Mouse (Mus musculus): Measurements from ENCODE around the gene Senp7. TPM values are rescaled to one million over a fixed set of nuclear protein-coding genes. Genes with fewer than 3 reads are reported as not detected.

Senp7 gene
- polyA plus RNA-seq, 1 experiment from 2014 or later, result 26.4 TPM

- peak; percentile 100 for ATAC-seq (replicated peaks; ENCODE audit: low FRiP score, low read depth)
- Histone ChIP-seq H3K4me3 (replicated peaks; ENCODE audit: low read depth, low read length) (peak within 1 kb of the TSS; percentile 73), H3K27me3 (ENCODE audit: insufficient read depth, low read length) (no peaks in the 10 kb centered on the region), H3K9ac (ENCODE audit: low read depth, low read length) (peak within 1 kb of the TSS; percentile 90), H3K4me2 (ENCODE audit: low read length) (peak within 1 kb of the TSS; percentile 63), H3K9me3 (replicated peaks; ENCODE audit: low read length) (no peaks in the 10 kb centered on the region), H3K27ac (peak within 1 kb of the TSS; percentile 89), H3K4me1 (replicated peaks; ENCODE audit: insufficient read depth, low read length) (no peaks in the 10 kb centered on the region), H3K36me3 (ENCODE audit: insufficient read depth, low read length) (peaks cover 14% of the 10 kb centered on the region)
- no peak for TF ChIP-seq CTCF (IDR thresholded peaks at IDR 0.05; ENCODE audit: low read depth)
- under 1% methylated on average over 57 of the region's 63 CpGs for WGBS
- DNase-seq (ENCODE audit: low spot score), result peak; percentile 94
These were observed 10.8 kb upstream of the Senp7 start, which contains the start of gene Trmt10c for GRCm38 (mm10) chr16:56037138-56038010. TSS of gene Trmt10c (minus strand) at chr16:56037819.

DNA sequence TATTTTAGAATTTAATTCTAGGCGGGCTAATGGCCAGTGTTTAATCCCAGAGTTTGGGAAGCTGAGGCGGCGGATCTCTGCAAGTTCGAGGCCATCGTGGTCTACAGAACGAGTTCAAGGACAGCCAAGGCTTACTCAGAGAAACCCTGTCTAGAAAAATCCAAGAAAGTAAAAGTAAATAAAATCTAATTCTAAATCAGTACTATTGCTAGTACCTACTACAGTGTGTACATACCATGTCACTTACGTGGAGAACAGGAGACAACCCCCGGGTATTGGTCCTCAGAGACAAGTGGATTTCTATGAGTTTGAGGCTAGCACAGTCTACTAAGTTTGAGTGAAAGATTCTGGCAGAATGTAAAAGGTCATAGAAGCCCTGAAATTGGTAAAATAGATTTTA is 10.0 kb upstream of the Senp7 start:
- Histone ChIP-seq H3K27me3 (ENCODE audit: insufficient read depth, low read length) (no peaks in the 10 kb centered on the region), H3K4me1 (replicated peaks; ENCODE audit: insufficient read depth, low read length) (no peaks in the 10 kb centered on the region), H3K9ac (ENCODE audit: low read depth, low read length) (peak overlapping the region; percentile 90), H3K36me3 (ENCODE audit: insufficient read depth, low read length) (peaks cover 12% of the 10 kb centered on the region), H3K9me3 (replicated peaks; ENCODE audit: low read length) (no peaks in the 10 kb centered on the region), H3K4me2 (ENCODE audit: low read length) (peak overlapping the region; percentile 63), H3K27ac (peak overlapping the region; percentile 89), H3K4me3 (replicated peaks; ENCODE audit: low read depth, low read length) (peak overlapping the region; percentile 73)
- ATAC-seq (replicated peaks; ENCODE audit: low FRiP score, low read depth) (peak; percentile 21), DNase-seq (ENCODE audit: low spot score) (no peak)
- no peak for TF ChIP-seq CTCF (IDR thresholded peaks at IDR 0.05; ENCODE audit: low read depth)
- 33% methylated on average over 8 of the region's 8 CpGs for WGBS

GRCm38 (mm10) chr16:56055911-56056310 is 7.8 kb downstream of the Senp7 start:
- H3K4me2 ChIP-seq (ENCODE audit: low read length), result no peak overlapping the region
- no peaks in the 10 kb centered on the region for H3K27me3 ChIP-seq (ENCODE audit: insufficient read depth, low read length)
- no peak for DNase-seq (ENCODE audit: low spot score)
- no peak overlapping the region for H3K4me3 ChIP-seq (replicated peaks; ENCODE audit: low read depth, low read length)
- no peak overlapping the region for H3K27ac ChIP-seq
- no peaks in the 10 kb centered on the region for H3K9me3 ChIP-seq (replicated peaks; ENCODE audit: low read length)
- no peaks in the 10 kb centered on the region for H3K36me3 ChIP-seq (ENCODE audit: insufficient read depth, low read length)
- no peak for TF ChIP-seq CTCF (IDR thresholded peaks at IDR 0.05; ENCODE audit: low read depth)
- no peak overlapping the region for H3K9ac ChIP-seq (ENCODE audit: low read depth, low read length)
- no peaks in the 10 kb centered on the region for H3K4me1 ChIP-seq (replicated peaks; ENCODE audit: insufficient read depth, low read length)
- WGBS, result 83% methylated on average over 3 of the region's 3 CpGs
- no peak for ATAC-seq (replicated peaks; ENCODE audit: low FRiP score, low read depth)

DNA sequence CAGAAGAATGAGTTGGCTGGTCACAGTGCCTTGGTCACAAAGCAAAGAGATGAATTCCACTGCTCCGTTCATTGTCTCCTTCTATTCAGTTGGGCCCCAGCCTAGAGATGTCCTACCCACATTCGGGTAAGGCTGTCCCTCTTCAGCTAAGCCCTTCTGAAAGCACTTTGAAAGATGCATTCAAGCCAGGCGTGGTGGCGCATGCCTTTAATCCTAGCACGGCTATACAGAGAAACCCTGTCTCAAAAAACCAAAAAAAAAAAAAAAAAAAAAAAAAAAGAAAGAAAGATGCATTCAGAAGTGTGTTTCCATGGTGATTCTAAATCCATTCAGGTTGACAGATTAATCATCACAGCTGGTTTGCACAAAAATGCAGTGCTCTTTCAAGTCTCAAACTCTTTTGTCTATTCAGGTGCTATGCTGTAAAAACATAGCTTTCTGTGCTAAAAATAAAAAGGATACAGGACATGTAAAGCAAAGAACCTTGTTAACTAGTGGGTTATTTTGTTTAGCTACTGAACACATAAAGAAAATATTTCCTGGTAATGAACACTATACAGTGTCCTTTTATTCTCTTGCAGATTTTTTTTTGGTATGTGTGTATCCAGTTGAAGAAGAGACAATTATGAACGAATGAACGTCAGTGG is 8.9 kb downstream of the Senp7 start:
- no peak for DNase-seq (ENCODE audit: low spot score)
- H3K9me3 ChIP-seq (replicated peaks; ENCODE audit: low read length), result no peaks in the 10 kb centered on the region
- no peaks in the 10 kb centered on the region for H3K27me3 ChIP-seq (ENCODE audit: insufficient read depth, low read length)
- ATAC-seq (replicated peaks; ENCODE audit: low FRiP score, low read depth), result no peak
- WGBS, result 79% methylated on average over 7 of the region's 7 CpGs
- H3K4me3 ChIP-seq (replicated peaks; ENCODE audit: low read depth, low read length), result no peak overlapping the region
- no peaks in the 10 kb centered on the region for H3K4me1 ChIP-seq (replicated peaks; ENCODE audit: insufficient read depth, low read length)
- no peak overlapping the region for H3K27ac ChIP-seq
- no peaks in the 10 kb centered on the region for H3K36me3 ChIP-seq (ENCODE audit: insufficient read depth, low read length)
- no peak for TF ChIP-seq CTCF (IDR thresholded peaks at IDR 0.05; ENCODE audit: low read depth)
- no peak overlapping the region for H3K9ac ChIP-seq (ENCODE audit: low read depth, low read length)
- H3K4me2 ChIP-seq (ENCODE audit: low read length), result no peak overlapping the region

GRCm38 (mm10) chr16:56058151-56058550 is 10.0 kb downstream of the Senp7 start:
- Histone ChIP-seq H3K27ac (no peak overlapping the region), H3K9ac (ENCODE audit: low read depth, low read length) (no peak overlapping the region), H3K27me3 (ENCODE audit: insufficient read depth, low read length) (no peaks in the 10 kb centered on the region), H3K36me3 (ENCODE audit: insufficient read depth, low read length) (no peaks in the 10 kb centered on the region), H3K9me3 (replicated peaks; ENCODE audit: low read length) (no peaks in the 10 kb centered on the region), H3K4me1 (replicated peaks; ENCODE audit: insufficient read depth, low read length) (no peaks in the 10 kb centered on the region), H3K4me2 (ENCODE audit: low read length) (no peak overlapping the region), H3K4me3 (replicated peaks; ENCODE audit: low read depth, low read length) (no peak overlapping the region)
- TF ChIP-seq CTCF (IDR thresholded peaks at IDR 0.05; ENCODE audit: low read depth), result no peak
- ATAC-seq (replicated peaks; ENCODE audit: low FRiP score, low read depth), result no peak
- DNase-seq (ENCODE audit: low spot score), result no peak
- 87% methylated on average over 10 of the region's 10 CpGs for WGBS

DNA sequence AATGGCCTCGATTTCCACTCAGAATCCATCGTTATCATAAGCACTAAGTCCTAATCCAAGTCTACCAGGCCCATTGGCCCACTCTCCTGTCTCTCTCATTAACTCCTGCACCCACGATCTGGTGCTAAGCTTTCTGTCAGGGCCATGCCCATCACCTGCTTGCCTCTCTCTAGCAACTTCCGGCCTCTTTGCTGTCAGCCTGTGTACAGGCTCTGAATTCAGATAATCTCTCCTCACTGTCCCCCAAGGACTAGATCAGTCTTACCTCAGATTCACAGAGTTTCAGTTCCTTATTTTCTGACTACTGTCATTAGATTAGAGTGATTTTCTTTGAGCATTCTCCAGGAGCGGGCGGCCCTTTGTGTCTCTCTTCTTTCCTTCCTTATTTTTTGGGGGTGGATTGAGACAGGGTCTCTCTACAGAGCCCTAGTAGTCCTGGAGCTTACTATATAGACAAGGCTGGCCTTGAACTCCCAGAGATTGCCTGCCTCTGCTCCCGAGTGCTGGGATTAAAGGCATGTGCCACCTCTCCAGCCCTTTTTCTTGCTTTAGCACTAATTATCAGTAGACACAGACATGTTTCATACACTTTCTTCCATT is 14.0 kb downstream of the Senp7 start:
- H3K36me3 ChIP-seq (ENCODE audit: insufficient read depth, low read length), result no peaks in the 10 kb centered on the region
- 83% methylated on average over 7 of the region's 7 CpGs for WGBS
- ATAC-seq (replicated peaks; ENCODE audit: low FRiP score, low read depth), result no peak

More for the DNA sequence above, 14.0 kb downstream of the Senp7 start:
- no peaks in the 10 kb centered on the region for H3K9me3 ChIP-seq (replicated peaks; ENCODE audit: low read length)
- H3K4me1 ChIP-seq (replicated peaks; ENCODE audit: insufficient read depth, low read length), result no peaks in the 10 kb centered on the region
- no peak for TF ChIP-seq CTCF (IDR thresholded peaks at IDR 0.05; ENCODE audit: low read depth)
- H3K4me2 ChIP-seq (ENCODE audit: low read length), result no peak overlapping the region
- H3K27ac ChIP-seq, result no peak overlapping the region
- no peak overlapping the region for H3K9ac ChIP-seq (ENCODE audit: low read depth, low read length)
- H3K4me3 ChIP-seq (replicated peaks; ENCODE audit: low read depth, low read length), result no peak overlapping the region
- no peaks in the 10 kb centered on the region for H3K27me3 ChIP-seq (ENCODE audit: insufficient read depth, low read length)
- DNase-seq (ENCODE audit: low spot score), result no peak

Measured in kidney, postnatal 0 days (tissue).